Mouse (Mus musculus) thymus, postnatal 0 days (tissue): ENCODE measurements around the gene Anapc16. TPM values are rescaled to one million over a fixed set of nuclear protein-coding genes. Genes with fewer than 3 reads are reported as not detected.

Experiments
- DNase-seq: peaks from one replicate; pipeline ENCODE4 v3.0.0-alpha.2; 2015; ENCODE audit warnings: low spot score
- polyA plus RNA-seq: library from polyadenylated mRNA; unstranded; fragments of >200 nt; fragmentation: Nextera tagmentation; extraction: Ambion mirVana; gene quantifications from 2 replicates; pipeline ENCODE4 v1.2.1, GENCODE M21; 2015

The Anapc16 gene
- polyA plus RNA-seq, 1 experiment from 2014 or later = 168 TPM

GRCm38 (mm10) chr10:59971813-59972212, 31.1 kb downstream of the Anapc16 start:
- DNase-seq = no peak

DNA sequence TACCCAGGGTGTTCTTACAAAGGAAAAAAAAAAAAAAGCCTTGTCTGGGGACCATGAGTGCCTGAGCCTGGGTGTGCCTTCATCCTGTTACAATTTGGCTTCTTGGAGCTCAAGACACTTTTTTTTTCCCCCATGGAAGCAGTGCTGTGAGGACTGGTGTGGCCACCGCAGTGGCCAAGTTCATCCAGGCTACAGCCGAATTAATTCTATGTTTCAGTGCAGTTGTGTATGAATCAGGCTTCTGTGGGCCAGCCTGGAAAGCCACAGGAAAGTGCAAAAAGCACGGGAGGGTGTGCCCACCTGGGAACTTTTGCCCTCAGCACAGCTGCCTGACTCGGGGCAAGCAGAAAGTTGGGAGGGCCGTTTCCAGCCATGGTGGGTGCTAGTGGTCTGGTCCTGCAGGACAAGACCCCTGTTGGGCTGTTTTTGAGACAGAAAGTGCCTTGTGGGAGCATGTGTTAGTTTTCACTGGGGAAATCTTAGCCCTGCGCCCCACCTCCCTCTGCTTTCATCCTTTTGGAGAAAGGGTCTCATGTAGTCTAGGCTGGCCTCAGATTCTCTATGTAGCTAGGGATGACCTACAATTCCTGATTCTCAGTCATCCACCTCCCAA, 32.4 kb downstream of the Anapc16 start:
- DNase-seq = no peak

DNA sequence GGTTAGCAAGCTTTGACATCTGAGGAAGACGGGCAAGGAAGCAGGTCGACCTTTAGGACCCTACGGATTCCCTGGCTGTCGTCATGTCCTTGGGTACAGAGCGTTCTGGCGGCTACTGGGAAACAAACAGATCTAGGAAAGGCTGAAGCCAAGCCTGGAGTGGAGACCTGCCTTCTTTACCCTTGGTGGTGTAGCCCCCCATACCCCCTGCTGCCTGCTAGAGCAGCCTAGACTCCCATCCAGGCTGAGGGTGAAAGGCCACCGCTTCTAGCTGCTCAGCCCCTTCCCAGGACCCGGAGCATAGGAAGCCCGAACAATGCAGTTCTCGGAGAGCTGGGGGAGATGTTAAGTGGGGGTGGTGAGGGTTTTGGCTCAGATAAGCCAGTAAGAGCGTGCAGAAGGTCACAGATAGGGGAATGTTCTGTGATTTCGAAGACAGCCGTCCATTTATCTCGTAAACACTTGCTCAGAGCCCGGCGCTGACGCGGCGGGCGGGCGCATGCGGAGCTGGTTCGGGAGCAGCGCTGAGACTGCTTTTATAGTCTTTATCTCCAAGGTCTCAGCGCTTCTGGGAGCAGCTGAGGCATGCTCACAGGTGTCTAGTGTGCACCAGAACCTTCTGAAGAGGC, 33.0 kb downstream of the Anapc16 start:
- DNase-seq = peak; percentile 85

GRCm38 (mm10) chr10:59967309-59967942, 35.5 kb downstream of the Anapc16 start:
- DNase-seq = peak; percentile 1

- no peak for DNase-seq
Measured at GRCm38 (mm10) chr10:59966743-59967142, 36.2 kb downstream of the Anapc16 start.

- no peak for DNase-seq
Measured at GRCm38 (mm10) chr10:59965788-59966187, 37.1 kb downstream of the Anapc16 start.

DNA sequence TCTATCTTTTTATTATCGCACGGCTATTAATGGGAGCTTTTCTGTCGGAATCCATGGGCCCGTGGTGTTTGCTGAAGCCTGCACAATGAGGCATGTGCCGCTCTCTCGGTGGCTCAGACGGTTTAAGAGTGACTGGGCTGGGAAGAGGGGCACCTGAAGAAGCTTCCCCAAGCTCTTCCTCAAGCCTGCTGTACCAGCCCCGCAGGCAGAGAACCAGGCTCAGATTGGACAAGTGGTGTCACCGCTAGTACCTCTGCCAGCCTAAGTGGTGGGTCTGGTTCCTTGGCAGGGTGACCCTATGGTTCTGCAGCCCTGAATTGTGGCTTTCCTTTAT, 37.6 kb downstream of the Anapc16 start:
- DNase-seq = peak; percentile 2

- DNase-seq = peak; percentile 85
Measured at GRCm38 (mm10) chr10:59964504-59965361, 38.2 kb downstream of the Anapc16 start.

DNA sequence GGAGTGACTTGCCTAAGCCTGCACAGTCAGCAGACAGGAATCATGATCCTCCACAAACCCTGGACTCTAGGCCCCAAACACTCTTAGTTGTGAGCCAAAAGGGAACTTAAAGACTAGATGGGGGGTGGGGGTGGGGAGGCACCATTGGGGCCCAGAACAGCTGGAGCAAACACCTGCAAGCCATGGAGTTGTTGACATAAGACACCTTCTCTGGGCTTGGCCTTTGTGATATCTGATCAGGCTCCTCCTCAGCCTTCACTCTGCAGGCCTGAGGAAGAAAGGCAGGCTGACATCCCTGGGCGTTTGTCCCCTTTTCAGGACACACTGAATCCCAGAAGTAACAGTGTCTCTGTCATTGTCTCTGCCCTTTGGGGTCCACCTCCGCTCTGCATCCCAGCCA, 39.3 kb downstream of the Anapc16 start:
- DNase-seq = peak; percentile 88

- no peak for DNase-seq
Measured at GRCm38 (mm10) chr10:59959517-59959916, 43.4 kb downstream of the Anapc16 start.

DNA sequence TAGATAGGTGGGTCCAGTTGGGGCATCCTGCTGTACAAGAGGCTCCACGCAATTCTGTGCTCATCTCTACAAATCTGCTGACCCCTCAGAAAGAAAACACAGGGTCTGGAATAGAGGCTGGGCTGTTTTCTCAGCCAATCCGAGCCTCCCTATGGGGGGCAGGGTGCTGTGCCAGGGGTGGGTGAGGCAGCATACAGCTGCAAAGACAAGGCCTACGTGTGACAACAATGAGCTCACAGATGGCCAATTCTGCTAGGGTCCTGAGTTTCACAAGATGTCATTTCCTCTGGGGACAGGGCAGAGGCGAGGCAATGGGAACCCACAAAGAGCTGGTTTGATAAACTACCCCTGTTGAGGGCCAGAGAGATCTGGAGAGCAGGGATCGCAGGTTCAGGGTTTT, 44.5 kb downstream of the Anapc16 start:
- DNase-seq = peak; percentile 60

- peak; percentile 59 for DNase-seq
Measured at GRCm38 (mm10) chr10:59957171-59958149, 45.5 kb downstream of the Anapc16 start.

DNA sequence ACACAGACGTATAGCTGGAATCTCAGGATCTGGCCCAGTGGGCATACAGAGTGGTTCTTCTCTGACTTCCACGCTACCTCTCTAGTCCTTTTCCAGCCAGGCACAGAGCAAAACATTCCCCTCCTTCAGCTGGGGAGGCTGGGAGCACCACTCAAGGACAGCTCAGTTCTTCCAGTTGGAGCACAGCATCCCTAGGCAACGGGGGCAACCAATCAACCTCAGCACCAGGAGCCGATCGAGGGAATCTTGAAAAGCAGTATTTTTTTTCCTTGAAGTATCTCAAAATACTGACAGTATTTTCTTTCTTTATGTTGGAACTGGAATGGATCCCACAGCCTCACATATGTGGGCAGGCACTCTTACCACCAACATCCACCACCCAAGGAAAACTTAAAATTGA, 46.3 kb downstream of the Anapc16 start:
- DNase-seq = no peak

GRCm38 (mm10) chr10:59953564-59954039, 49.3 kb downstream of the Anapc16 start:
- DNase-seq = peak; percentile 71

- DNase-seq = no peak
Measured at GRCm38 (mm10) chr10:59952781-59953563, 50.0 kb downstream of the Anapc16 start.

- peak; percentile 61 for DNase-seq
Measured at GRCm38 (mm10) chr10:59952152-59952780, 50.7 kb downstream of the Anapc16 start.

DNA sequence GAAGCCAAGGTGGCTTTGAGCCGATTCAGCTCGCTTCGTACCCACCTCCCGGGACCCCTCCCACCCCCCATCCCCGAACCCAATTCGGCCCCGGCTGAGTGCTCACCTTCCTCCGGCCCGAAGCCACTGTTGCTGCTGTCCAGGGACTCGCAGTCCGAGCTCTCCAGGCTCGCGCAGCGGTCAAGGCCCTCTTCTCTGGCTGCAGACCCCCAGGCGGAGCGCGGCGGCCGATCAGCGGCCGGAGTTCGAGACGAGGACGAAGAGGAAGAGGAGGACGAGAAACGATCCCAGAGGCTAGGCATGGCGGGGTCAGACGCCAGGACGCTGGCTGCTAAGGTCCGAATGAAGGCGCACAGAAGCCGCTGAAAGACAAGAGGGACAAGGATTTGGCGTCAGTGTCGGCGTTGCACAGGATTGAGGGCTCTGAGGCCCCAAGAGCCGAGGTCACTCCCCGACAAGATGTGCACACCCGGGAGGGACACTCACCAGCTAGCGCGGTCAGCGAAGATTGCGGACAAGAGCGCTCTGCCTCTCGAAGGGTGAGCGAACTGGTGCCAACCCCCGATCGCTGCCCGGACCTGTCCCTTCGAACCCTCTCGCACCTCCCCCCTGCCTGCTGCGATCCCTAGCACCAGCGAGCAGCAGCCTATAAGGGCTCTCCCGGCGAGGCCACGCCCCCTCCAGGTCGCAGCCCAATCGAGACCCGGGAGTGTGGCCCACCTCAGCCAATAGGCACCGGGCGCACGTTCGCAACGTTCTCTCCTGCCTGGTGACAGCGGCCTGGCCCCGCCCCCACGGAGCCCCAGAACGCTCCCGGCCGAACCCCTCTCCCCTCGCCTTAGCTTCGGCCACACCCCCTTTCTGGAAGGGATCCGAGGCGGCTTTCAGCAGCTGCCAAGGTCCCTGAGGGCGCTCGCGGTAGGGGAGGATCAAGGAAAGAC, 51.5 kb downstream of the Anapc16 start, which contains the start of gene Ddit4:
Gene Ddit4, minus strand, starts transcription at position 624 of the 941 bp plus-strand sequence.
- DNase-seq = peak; percentile 99

- peak; percentile 93 for DNase-seq
Measured at GRCm38 (mm10) chr10:59950716-59951191, 52.2 kb downstream of the Anapc16 start.
